Mouse (Mus musculus): ENCODE data around the gene Ankrd34a.

Ankrd34a gene

GRCm38 (mm10) chr3:96596228-96596707 is at the start of gene Ankrd34a:
Gene Ankrd34a (plus strand): TSS chr3:96596636.
- DNase-seq = no peak

- DNase-seq = no peak
Measured at GRCm38 (mm10) chr3:96546880-96547279, 49.6 kb upstream of the Ankrd34a start.

GRCm38 (mm10) chr3:96547389-96547960 is 49.0 kb upstream of the Ankrd34a start:
- DNase-seq = no peak

GRCm38 (mm10) chr3:96548824-96549223 is 47.6 kb upstream of the Ankrd34a start:
- no peak for DNase-seq

- DNase-seq = no peak
Measured at GRCm38 (mm10) chr3:96549346-96549745, 47.1 kb upstream of the Ankrd34a start.

- DNase-seq = no peak
Measured at GRCm38 (mm10) chr3:96551203-96551602, 45.2 kb upstream of the Ankrd34a start.

GRCm38 (mm10) chr3:96551890-96552289 is 44.5 kb upstream of the Ankrd34a start:
- DNase-seq = no peak

GRCm38 (mm10) chr3:96553601-96554000 is 42.8 kb upstream of the Ankrd34a start:
- no peak for DNase-seq

GRCm38 (mm10) chr3:96554251-96554650 is 42.2 kb upstream of the Ankrd34a start:
- no peak for DNase-seq

- no peak for DNase-seq
Measured at GRCm38 (mm10) chr3:96555041-96555596, 41.3 kb upstream of the Ankrd34a start.

- DNase-seq = no peak
Measured at GRCm38 (mm10) chr3:96555999-96556614, 40.3 kb upstream of the Ankrd34a start.

GRCm38 (mm10) chr3:96556651-96557635 is 39.5 kb upstream of the Ankrd34a start:
- DNase-seq = peak in 1 of 2 experiments; percentile 69

- peak; percentile 100 for DNase-seq
Measured at GRCm38 (mm10) chr3:96557694-96558093, 38.7 kb upstream of the Ankrd34a start, which contains the start of gene Txnip. Gene Txnip (plus strand): TSS chr3:96557957.

GRCm38 (mm10) chr3:96558159-96558558 is 38.3 kb upstream of the Ankrd34a start:
- peak in 1 of 2 experiments; percentile 53 for DNase-seq

- no peak for DNase-seq
Measured at GRCm38 (mm10) chr3:96558668-96559196, 37.7 kb upstream of the Ankrd34a start.

GRCm38 (mm10) chr3:96559398-96559910 is 37.0 kb upstream of the Ankrd34a start:
- no peak for DNase-seq

GRCm38 (mm10) chr3:96559911-96560850 is 36.3 kb upstream of the Ankrd34a start:
- DNase-seq = no peak

GRCm38 (mm10) chr3:96560881-96561668 is 35.4 kb upstream of the Ankrd34a start:
- no peak for DNase-seq

GRCm38 (mm10) chr3:96561946-96562681 is 34.3 kb upstream of the Ankrd34a start:
- no peak for DNase-seq

GRCm38 (mm10) chr3:96563267-96563666 is 33.2 kb upstream of the Ankrd34a start:
- DNase-seq = no peak

Data from thymus, adult 18-20 months (tissue).